Mouse (Mus musculus) heart, postnatal 0 days (tissue): ENCODE measurements around the gene Olfr832. TPM values are rescaled to one million over a fixed set of nuclear protein-coding genes. Genes with fewer than 3 reads are reported as not detected.
"Not testable (repeated sequence)": the region's sequence is repeated elsewhere in the genome, so short reads cannot be mapped to it uniquely, and the experiment has no call there.

Experiments used
- ATAC-seq: fragments of 200-750 bp; cut with Nextera tagmentation; 2 replicates; pipeline ENCODE4 v1.8.0; 2017; ENCODE audit warnings: low read depth, moderate number of reproducible peaks, moderate library complexity; ENCODE audit not compliant: insufficient read depth
- DNase-seq: peaks from one replicate; pipeline ENCODE4 v3.0.0-alpha.2; 2016; ENCODE audit warnings: low spot score
- H3K27ac ChIP-seq: fragments of 300-500 bp; sonication (generic); 2 replicates; pipeline ENCODE4 v1.5.1; 2014; ENCODE audit warnings: low read depth, mild to moderate bottlenecking
- H3K27me3 ChIP-seq: fragments of 300-500 bp; sonication (generic); 2 replicates; pipeline ENCODE4 v1.6.1; 2014; ENCODE audit warnings: low read length, mixed read lengths; ENCODE audit not compliant: control insufficient read depth, insufficient read depth
- H3K36me3 ChIP-seq: fragments of 300-500 bp; sonication (generic); replicated peaks from 2 replicates; pipeline ENCODE4 v1.6.1; 2014; ENCODE audit warnings: low read length, mixed read lengths; ENCODE audit not compliant: control insufficient read depth, insufficient read depth
- H3K4me1 ChIP-seq: fragments of 300-500 bp; sonication (generic); 2 replicates; pipeline ENCODE4 v1.6.1; 2014; ENCODE audit warnings: antibody characterized with exemption; ENCODE audit not compliant: control insufficient read depth, insufficient read depth
- H3K4me2 ChIP-seq: fragments of 300-500 bp; sonication (generic); 2 replicates; pipeline ENCODE4 v1.6.1; 2014; ENCODE audit warnings: low read depth, mild to moderate bottlenecking, low read length, moderate library complexity
- H3K4me3 ChIP-seq: fragments of 300-500 bp; sonication (generic); 2 replicates; pipeline ENCODE4 v1.5.1; 2014; ENCODE audit warnings: low read depth, low read length
- H3K9ac ChIP-seq: fragments of 300-500 bp; sonication (generic); replicated peaks from 2 replicates; pipeline ENCODE4 v1.6.1; 2014; ENCODE audit warnings: low read depth, low read length, mixed read lengths
- H3K9me3 ChIP-seq: fragments of 300-500 bp; sonication (generic); replicated peaks from 2 replicates; pipeline ENCODE4 v1.6.1; 2016; ENCODE audit warnings: low read length; ENCODE audit not compliant: control insufficient read depth
- CTCF ChIP-seq: IDR thresholded peaks from 2 replicates; pipeline ENCODE4 v1.5.1; 2016; ENCODE audit warnings: antibody characterized with exemption, control low read depth, low read depth
- EP300 ChIP-seq: IDR thresholded peaks from 2 replicates; pipeline ENCODE4 v1.6.1; 2016; ENCODE audit warnings: antibody characterized with exemption, low read depth
- WGBS: fragments of 180-500 bp; shearing (Covaris S2); extraction: QIAGEN DNeasy Blood & Tissue Kit; methylation state at CpG from one replicate; pipeline ENCODE4 v1.1.7; 2014; 5-methylcytosine and 5-hydroxymethylcytosine counted together
- polyA plus RNA-seq: library from polyadenylated mRNA; unstranded; fragments of >200 nt; fragmentation: Nextera tagmentation; extraction: Ambion mirVana; gene quantifications from 2 replicates; pipeline ENCODE4 v1.2.1, GENCODE M21; 2015
- total RNA-seq: library from RNA; depleted of rRNA; stranded (reverse); fragments of >200 nt; gene quantifications from 2 replicates; pipeline ENCODE4 v1.2.3, GENCODE M21; 2014; ENCODE audit warnings: low replicate concordance; rRNA removed

The Olfr832 gene
- total RNA-seq (not detected in 2 replicates), polyA plus RNA-seq (not detected in 2 replicates)

DNA sequence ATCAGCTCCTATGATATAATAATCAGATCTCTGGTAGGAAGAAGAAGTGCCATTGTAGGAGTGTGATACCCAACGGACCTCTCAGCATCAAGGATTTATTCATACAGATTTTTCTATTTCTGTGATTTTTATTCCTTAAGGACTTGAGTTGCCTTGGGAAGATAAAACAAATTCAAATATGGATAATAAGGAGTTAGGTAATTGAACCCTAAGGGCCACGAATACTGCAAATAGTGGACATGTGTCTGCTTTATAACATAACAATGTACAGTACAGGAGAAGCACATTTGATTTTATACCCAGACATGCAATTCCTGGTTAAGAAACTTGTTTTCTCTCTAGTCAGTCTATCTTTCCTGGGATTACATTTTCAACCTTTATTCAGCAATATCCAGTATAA is at the start of gene Olfr832:
Gene Olfr832 (plus strand): TSS at position 301 of the 400 bp plus-strand sequence.
- H3K9me3 ChIP-seq, H3K27ac ChIP-seq, H3K4me2 ChIP-seq, ATAC-seq, H3K27me3 ChIP-seq, H3K4me1 ChIP-seq, DNase-seq, H3K9ac ChIP-seq, H3K4me3 ChIP-seq, H3K36me3 ChIP-seq: not testable (repeated sequence)
- 63% methylated on average over 2 of the region's 2 CpGs for whole genome bisulfite sequencing

GRCm38 (mm10) chr9:18907699-18908098 is 29.2 kb upstream of the Olfr832 start:
- WGBS = 62% methylated on average over 2 of the region's 2 CpGs
- H3K4me2 ChIP-seq, DNase-seq, H3K27ac ChIP-seq, H3K27me3 ChIP-seq, H3K9ac ChIP-seq, H3K9me3 ChIP-seq, ATAC-seq, H3K4me3 ChIP-seq, H3K36me3 ChIP-seq, H3K4me1 ChIP-seq: not testable (repeated sequence)

DNA sequence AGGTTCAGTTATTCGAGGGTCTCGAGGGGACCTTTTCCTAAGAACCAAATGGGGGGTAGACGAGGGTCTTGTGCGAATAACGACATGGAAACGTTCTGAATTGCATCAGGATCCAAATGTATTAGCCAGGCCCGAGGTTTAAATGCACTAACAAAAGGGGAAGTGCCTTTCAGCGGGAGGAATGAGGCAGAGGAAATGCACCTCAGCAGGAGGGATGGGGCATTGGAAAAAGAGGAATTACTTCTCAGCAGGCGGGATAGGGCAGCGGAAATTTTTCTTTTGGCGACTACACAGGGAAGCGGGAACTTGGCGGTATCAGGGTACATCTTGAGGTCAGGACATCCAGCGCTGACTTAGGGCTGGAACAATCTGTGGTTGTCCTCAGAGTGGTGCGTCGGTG is 9.0 kb upstream of the Olfr832 start:
- not testable (repeated sequence) for H3K27ac ChIP-seq, H3K9me3 ChIP-seq

DNA sequence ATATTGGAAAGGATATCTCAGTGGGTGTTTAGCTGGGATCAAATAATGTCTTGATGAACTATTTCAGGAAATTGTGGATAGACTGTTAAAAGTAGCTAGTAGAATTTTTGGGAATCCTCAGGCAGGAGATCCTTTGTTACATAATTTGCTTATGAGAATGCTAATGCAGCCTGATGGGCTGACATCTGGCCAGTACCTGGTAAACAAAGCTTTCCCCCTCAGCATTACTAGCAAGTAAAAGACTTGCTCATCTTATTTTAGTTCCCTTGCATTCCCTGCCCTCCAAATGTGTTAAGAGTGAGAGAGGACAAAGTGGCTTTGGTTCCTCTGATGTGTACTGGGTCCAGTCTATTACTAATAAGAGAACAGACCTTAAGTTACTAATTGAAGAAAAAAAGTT is 25.1 kb downstream of the Olfr832 start:
- no peak overlapping the region for H3K4me3 ChIP-seq
- no peaks in the 10 kb centered on the region for H3K36me3 ChIP-seq
- DNase-seq (no peak), ATAC-seq (no peak)
- H3K9ac ChIP-seq = no peak overlapping the region
- H3K27me3 ChIP-seq = no peaks in the 10 kb centered on the region
- H3K4me2 ChIP-seq = no peak overlapping the region
- TF ChIP-seq CTCF (no peak), EP300 (no peak)
- H3K4me1 ChIP-seq = no peaks in the 10 kb centered on the region
- H3K9me3 ChIP-seq = no peaks in the 10 kb centered on the region
- no peak overlapping the region for H3K27ac ChIP-seq

More for the DNA sequence above, 9.0 kb upstream of the Olfr832 start:
- not testable (repeated sequence) for H3K4me3 ChIP-seq, H3K27me3 ChIP-seq, DNase-seq, H3K4me1 ChIP-seq, H3K4me2 ChIP-seq, H3K36me3 ChIP-seq, H3K9ac ChIP-seq, ATAC-seq
- 72% methylated on average over 16 of the region's 16 CpGs for WGBS

DNA sequence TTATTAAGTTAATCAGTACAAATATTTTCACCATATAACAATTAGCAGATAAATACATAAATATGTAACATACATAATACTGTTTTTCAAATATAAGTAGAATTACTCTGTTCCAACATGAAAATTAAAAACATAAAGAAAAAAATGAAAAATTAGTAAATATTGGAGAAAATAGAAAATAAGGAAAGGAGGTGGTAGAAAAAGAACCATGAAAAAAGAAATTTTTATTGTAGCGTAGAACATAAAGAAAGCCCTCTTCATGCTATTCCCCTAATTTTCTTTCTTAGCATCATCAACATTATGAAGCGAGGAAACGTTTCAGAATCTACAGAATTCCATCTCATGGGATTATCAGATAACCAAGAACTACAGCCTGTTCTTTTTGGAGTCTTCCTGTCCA is 50.8 kb downstream of the Olfr832 start, which contains the start of gene Olfr834:
Gene Olfr834 (plus strand): TSS at position 301 of the 400 bp plus-strand sequence.
- H3K36me3 ChIP-seq = no peaks in the 10 kb centered on the region
- H3K9ac ChIP-seq = no peak within 1 kb of the TSS
- H3K4me2 ChIP-seq = no peak within 1 kb of the TSS
- H3K27ac ChIP-seq = no peak within 1 kb of the TSS
- H3K9me3 ChIP-seq = no peaks in the 10 kb centered on the region
- TF ChIP-seq CTCF (no peak), EP300 (no peak)
- H3K27me3 ChIP-seq = no peaks in the 10 kb centered on the region
- 67% methylated on average over 3 of the region's 3 CpGs for WGBS
- H3K4me3 ChIP-seq = no peak within 1 kb of the TSS
- ATAC-seq (no peak), DNase-seq (no peak)
- H3K4me1 ChIP-seq = no peaks in the 10 kb centered on the region

Other genes with a start within 250 kb of the Olfr832 start
- not detected in 2 replicates for gene Olfr24, start 173.1 kb upstream of the Olfr832 start, total RNA-seq
- not detected in 2 replicates for gene Olfr24, start 173.1 kb upstream of the Olfr832 start, polyA plus RNA-seq
- gene Olfr828, start 117.6 kb upstream of the Olfr832 start, total RNA-seq = not detected in 2 replicates
- gene Olfr828, start 117.6 kb upstream of the Olfr832 start, polyA plus RNA-seq = not detected in 2 replicates
- gene Olfr829, start 82.2 kb upstream of the Olfr832 start, total RNA-seq = not detected in 2 replicates
- gene Olfr829, start 82.2 kb upstream of the Olfr832 start, polyA plus RNA-seq = not detected in 2 replicates
- gene Olfr830, start 62.4 kb upstream of the Olfr832 start, total RNA-seq = not detected in 2 replicates
- gene Olfr830, start 62.4 kb upstream of the Olfr832 start, polyA plus RNA-seq = not detected in 2 replicates
- gene Olfr834, start 50.9 kb downstream of the Olfr832 start, total RNA-seq = not detected in 2 replicates
- gene Olfr834, start 50.9 kb downstream of the Olfr832 start, polyA plus RNA-seq = not detected in 2 replicates
- gene Olfr835, start 95.6 kb downstream of the Olfr832 start, total RNA-seq = not detected in 2 replicates
- not detected in 2 replicates for gene Olfr835, start 95.6 kb downstream of the Olfr832 start, polyA plus RNA-seq
- not detected in 2 replicates for gene Olfr836, start 183.3 kb downstream of the Olfr832 start, total RNA-seq
- gene Olfr836, start 183.3 kb downstream of the Olfr832 start, polyA plus RNA-seq = not detected in 2 replicates
- gene Olfr837, start 199.2 kb downstream of the Olfr832 start, total RNA-seq = not detected in 2 replicates
- not detected in 2 replicates for gene Olfr837, start 199.2 kb downstream of the Olfr832 start, polyA plus RNA-seq
- not detected in 2 replicates for gene Olfr839-ps1, start 240.2 kb downstream of the Olfr832 start, total RNA-seq
- not detected in 2 replicates for gene Olfr839-ps1, start 240.2 kb downstream of the Olfr832 start, polyA plus RNA-seq